Mouse (Mus musculus) lung, adult 10 weeks (tissue): ENCODE results near the gene Fam162a. TPM values are rescaled to one million over a fixed set of nuclear protein-coding genes. Genes with fewer than 3 reads are reported as not detected.

Experiments used
- polyA plus RNA-seq: library from polyadenylated mRNA; stranded (reverse); fragments of 350-450 nt; fragmentation: Illumina TruSeq; extraction: RNeasy Lipid Tissue Mini Kit (QIAGEN cat#74804); gene quantifications from one replicate; pipeline ENCODE4 v1.2.3, GENCODE M21; 2014; ENCODE audit warnings: low read depth, low replicate concordance; ENCODE audit not compliant: insufficient read depth

The Fam162a gene
- polyA plus RNA-seq, result 129 TPM

DNA sequence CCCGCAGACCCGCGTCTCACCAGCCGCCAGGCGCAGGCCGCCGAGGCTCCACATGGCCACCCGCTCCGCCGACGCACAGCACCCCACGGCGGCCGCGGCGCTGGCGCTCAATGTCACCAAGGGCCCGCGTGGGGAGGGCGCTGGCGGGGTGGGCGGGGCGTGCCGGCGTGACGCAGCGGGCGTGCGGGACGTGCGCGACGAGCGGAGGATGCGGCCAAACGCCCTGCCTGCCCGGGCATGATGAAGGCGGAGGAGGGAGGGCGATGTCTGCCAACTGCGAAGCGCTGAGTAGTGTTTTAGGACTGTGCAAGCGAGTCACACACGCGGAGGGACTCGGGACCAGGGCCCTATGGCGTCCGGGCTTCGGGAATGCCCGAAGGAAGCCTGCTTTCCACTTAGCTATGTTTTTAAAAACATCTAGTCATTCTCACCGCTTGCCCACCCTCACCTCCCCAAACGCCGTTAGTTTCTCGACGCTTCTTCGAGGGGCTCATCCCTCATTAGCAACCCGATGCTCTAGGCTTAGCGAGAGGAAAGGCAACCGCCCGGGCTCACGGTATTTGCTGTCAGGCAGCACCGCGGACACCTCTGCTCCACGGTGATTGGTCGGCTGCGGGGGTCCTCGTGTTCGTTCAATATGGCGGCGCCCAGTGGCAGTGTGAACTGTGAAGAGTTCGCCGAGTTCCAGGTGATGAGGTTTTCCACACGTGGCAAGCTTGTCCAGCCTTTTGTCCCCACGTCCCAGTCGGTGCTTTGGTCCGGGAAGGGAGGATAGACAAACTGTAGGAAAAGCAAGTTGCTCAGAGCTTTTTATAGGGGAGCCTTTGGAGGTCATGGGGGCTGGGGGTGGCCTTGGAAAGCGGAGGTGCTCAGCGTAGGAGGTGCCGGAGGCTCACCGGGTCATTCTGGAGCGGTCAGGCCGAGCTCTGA lies at the start of gene Fam162a, which contains the start of gene Ccdc58:
Gene Fam162a (minus strand): TSS at position 145 of the 930 bp plus-strand sequence.
Gene Ccdc58 (plus strand): TSS at position 236 of the 930 bp plus-strand sequence.

DNA sequence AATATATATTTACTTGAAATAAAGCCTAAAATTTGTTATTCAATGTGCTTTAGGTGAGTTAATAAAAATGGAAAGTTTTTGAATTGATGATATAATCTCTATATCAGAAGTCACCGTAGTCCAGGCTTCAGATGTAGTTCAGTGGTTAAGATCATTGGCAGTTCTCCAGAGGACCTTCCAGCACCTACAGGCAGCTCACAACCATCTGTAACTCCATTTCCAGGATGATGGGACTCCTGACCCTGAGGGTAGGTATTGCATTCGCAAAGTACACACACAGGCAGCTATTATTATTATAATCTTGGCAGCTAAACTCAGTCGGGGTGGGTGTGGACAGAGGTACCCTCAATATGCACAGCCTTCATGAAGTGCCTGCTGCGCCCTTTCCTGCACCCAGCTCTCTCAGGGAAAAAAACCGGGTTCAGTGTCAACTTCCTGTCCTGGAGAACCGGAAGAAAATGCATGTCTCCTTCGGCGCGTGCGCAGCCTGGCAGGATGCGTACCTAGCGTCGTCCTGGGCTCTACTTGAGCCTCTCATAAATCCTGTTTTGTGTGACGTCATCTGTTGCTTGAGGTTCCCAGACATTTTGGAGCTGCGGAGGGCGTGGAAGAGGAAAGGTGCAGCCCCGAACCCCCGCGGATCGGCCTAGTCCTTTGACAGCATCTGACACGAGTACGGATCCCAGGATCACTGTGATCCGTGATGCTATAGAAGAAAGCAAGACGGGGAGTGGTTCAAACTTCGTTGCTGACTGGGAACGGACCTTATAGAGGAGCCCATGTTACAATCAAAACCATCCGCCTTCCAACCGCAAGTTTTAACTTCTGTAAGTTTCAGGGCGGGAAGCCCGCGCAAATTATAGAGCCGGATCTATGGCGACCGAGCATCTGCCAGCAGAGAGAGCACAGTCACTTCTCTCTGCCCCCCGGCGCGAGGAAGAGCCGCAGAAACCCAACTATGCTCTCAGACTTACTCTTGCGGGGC lies 30.5 kb downstream of the Fam162a start, which contains the start of gene Wdr5b:
Gene Wdr5b (plus strand): TSS at position 551 of the 985 bp plus-strand sequence.

Other genes with a start within 250 kb of the Fam162a start
- 10.3 TPM for gene Parp14, start 200.1 kb downstream of the Fam162a start, polyA plus RNA-seq
- 18.3 TPM for gene Parp9, start 133.1 kb downstream of the Fam162a start, polyA plus RNA-seq
- gene Dtx3l, start 132.4 kb downstream of the Fam162a start, polyA plus RNA-seq, result 6.0 TPM
- 14.8 TPM for gene Kpna1, start 92.8 kb downstream of the Fam162a start, polyA plus RNA-seq
- 3.7 TPM for gene Wdr5b, start 30.4 kb downstream of the Fam162a start, polyA plus RNA-seq
- gene Ccdc58, start 91 bp upstream of the Fam162a start, polyA plus RNA-seq, result 16.8 TPM
- not detected for gene Csta1, start 59.6 kb upstream of the Fam162a start, polyA plus RNA-seq
- 11.2 TPM for gene Stfa2l1, start 85.2 kb upstream of the Fam162a start, polyA plus RNA-seq
- gene Gm5483, start 112.6 kb upstream of the Fam162a start, polyA plus RNA-seq, result 5.0 TPM
- not detected for gene Gm5416, start 138.8 kb upstream of the Fam162a start, polyA plus RNA-seq
- 3.4 TPM for gene 2010005H15Rik, start 149.9 kb upstream of the Fam162a start, polyA plus RNA-seq
- gene Stfa1, start 205.4 kb upstream of the Fam162a start, polyA plus RNA-seq, result 0.63 TPM